Mouse (Mus musculus): ENCODE results near the gene B3galt2. TPM values are rescaled to one million over a fixed set of nuclear protein-coding genes. Genes with fewer than 3 reads are reported as not detected.
"Not testable (repeated sequence)": the region's sequence is repeated elsewhere in the genome, so short reads cannot be mapped to it uniquely, and the experiment has no call there.

Gene B3galt2
- polyA plus RNA-seq, 1 experiment: 0.04 TPM

DNA sequence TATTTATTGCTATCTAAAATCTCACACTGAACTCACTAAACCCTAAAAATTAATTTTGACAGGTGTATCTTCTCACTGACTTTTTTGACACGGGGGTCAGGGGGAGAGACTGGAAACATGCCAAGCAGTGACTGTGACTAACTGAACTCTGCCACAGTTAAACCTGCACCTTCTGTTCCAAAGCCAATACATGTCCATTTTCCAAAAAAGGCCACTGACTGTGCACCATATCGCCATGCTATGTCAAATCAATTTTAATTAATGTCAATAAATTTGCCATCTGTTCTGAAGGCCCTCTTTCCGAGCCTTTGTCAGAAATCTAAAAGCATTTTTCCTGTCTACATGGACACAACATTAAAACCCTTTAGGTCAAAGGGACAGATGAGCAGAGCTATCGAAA is 4.9 kb downstream of the B3galt2 start:
- Histone ChIP-seq H3K27me3 (ENCODE audit: control insufficient read depth, insufficient read depth, insufficient read length) (no peaks in the 10 kb centered on the region), H3K4me3 (ENCODE audit: insufficient read depth, poor library complexity, severe bottlenecking) (no peak overlapping the region), H3K79me2 (ENCODE audit: control insufficient read depth, insufficient read depth) (peaks cover 7% of the 10 kb centered on the region), H3ac (ENCODE audit: control insufficient read depth, insufficient read length, low read depth) (no peak overlapping the region), H3K79me3 (ENCODE audit: low read depth) (no peaks in the 10 kb centered on the region), H3K36me3 (ENCODE audit: control insufficient read depth, insufficient read depth) (peaks cover 12% of the 10 kb centered on the region)
- no peak for TF ChIP-seq CTCF (IDR thresholded peaks at IDR 0.05; ENCODE audit: control insufficient read depth, insufficient read depth, insufficient read length)
- TF ChIP-seq CEBPB (IDR thresholded peaks at IDR 0.05; ENCODE audit: low read depth): no peak
- TF ChIP-seq MYOG (IDR thresholded peaks at IDR 0.05; ENCODE audit: control insufficient read depth, extremely low read depth, insufficient read length): no peak
- TF ChIP-seq FOSL1 (IDR thresholded peaks at IDR 0.05; ENCODE audit: insufficient read depth, low read length, poor library complexity, severe bottlenecking): no peak
- TF ChIP-seq MYOD1 (IDR thresholded peaks at IDR 0.05; ENCODE audit: control insufficient read depth, insufficient read length, low read depth): no peak
- no peak for TF ChIP-seq MAX (IDR thresholded peaks at IDR 0.05)
- no peak for TF ChIP-seq USF1 (IDR thresholded peaks at IDR 0.05; ENCODE audit: low read depth)

GRCm38 (mm10) chr1:143646219-143646618 is 5.8 kb downstream of the B3galt2 start:
- H3K79me2 ChIP-seq (ENCODE audit: control insufficient read depth, insufficient read depth): no peaks in the 10 kb centered on the region
- no peaks in the 10 kb centered on the region for H3K27me3 ChIP-seq (ENCODE audit: control insufficient read depth, insufficient read depth, insufficient read length)
- H3K36me3 ChIP-seq (ENCODE audit: control insufficient read depth, insufficient read depth): peaks cover 20% of the 10 kb centered on the region
- H3ac ChIP-seq (ENCODE audit: control insufficient read depth, insufficient read length, low read depth): no peak overlapping the region
- no peaks in the 10 kb centered on the region for H3K79me3 ChIP-seq (ENCODE audit: low read depth)
- no peak for TF ChIP-seq MAX (IDR thresholded peaks at IDR 0.05)
- TF ChIP-seq FOSL1 (IDR thresholded peaks at IDR 0.05; ENCODE audit: insufficient read depth, low read length, poor library complexity, severe bottlenecking): no peak
- no peak for TF ChIP-seq MYOG (IDR thresholded peaks at IDR 0.05; ENCODE audit: control insufficient read depth, extremely low read depth, insufficient read length)
- TF ChIP-seq CEBPB (IDR thresholded peaks at IDR 0.05; ENCODE audit: low read depth): no peak
- no peak overlapping the region for H3K4me3 ChIP-seq (ENCODE audit: insufficient read depth, poor library complexity, severe bottlenecking)

- Histone ChIP-seq H3K27me3 (ENCODE audit: control insufficient read depth, insufficient read depth, insufficient read length) (no peaks in the 10 kb centered on the region), H3K4me3 (ENCODE audit: insufficient read depth, poor library complexity, severe bottlenecking) (no peak overlapping the region), H3K36me3 (ENCODE audit: control insufficient read depth, insufficient read depth) (peaks cover 27% of the 10 kb centered on the region), H3K79me3 (ENCODE audit: low read depth) (no peaks in the 10 kb centered on the region), H3ac (ENCODE audit: control insufficient read depth, insufficient read length, low read depth) (no peak overlapping the region), H3K79me2 (ENCODE audit: control insufficient read depth, insufficient read depth) (no peaks in the 10 kb centered on the region)
- no peak for TF ChIP-seq CEBPB (IDR thresholded peaks at IDR 0.05; ENCODE audit: low read depth)
- no peak for TF ChIP-seq MAX (IDR thresholded peaks at IDR 0.05)
- no peak for TF ChIP-seq MYOG (IDR thresholded peaks at IDR 0.05; ENCODE audit: control insufficient read depth, extremely low read depth, insufficient read length)
- TF ChIP-seq CTCF (IDR thresholded peaks at IDR 0.05; ENCODE audit: control insufficient read depth, insufficient read depth, insufficient read length): no peak
- no peak for TF ChIP-seq MYOD1 (IDR thresholded peaks at IDR 0.05; ENCODE audit: control insufficient read depth, insufficient read length, low read depth)
- TF ChIP-seq FOSL1 (IDR thresholded peaks at IDR 0.05; ENCODE audit: insufficient read depth, low read length, poor library complexity, severe bottlenecking): no peak
- no peak for TF ChIP-seq USF1 (IDR thresholded peaks at IDR 0.05; ENCODE audit: low read depth)
Observed at GRCm38 (mm10) chr1:143650317-143650716, 9.9 kb downstream of the B3galt2 start.

DNA sequence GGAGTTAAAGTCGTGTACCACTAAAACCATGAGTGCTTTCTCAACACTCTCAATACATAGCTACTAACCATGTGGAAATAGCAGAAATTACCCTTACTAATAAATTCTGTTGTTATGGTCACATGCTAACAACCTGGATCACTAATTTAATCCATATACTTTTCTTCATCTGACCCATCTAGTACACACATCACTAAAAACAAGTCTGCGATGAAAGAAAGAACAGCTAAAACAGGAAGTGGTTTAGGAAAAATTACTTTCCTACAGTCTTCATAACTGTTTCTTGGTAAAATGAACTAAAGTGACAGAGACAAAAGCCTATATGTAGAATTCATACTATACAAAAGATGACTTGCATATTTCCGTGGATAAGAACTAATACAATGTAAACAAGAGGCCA is 13.2 kb downstream of the B3galt2 start:
- no peaks in the 10 kb centered on the region for H3K79me2 ChIP-seq (ENCODE audit: control insufficient read depth, insufficient read depth)
- no peak for TF ChIP-seq USF1 (IDR thresholded peaks at IDR 0.05; ENCODE audit: low read depth)
- no peak for TF ChIP-seq FOSL1 (IDR thresholded peaks at IDR 0.05; ENCODE audit: insufficient read depth, low read length, poor library complexity, severe bottlenecking)
- no peak for TF ChIP-seq CEBPB (IDR thresholded peaks at IDR 0.05; ENCODE audit: low read depth)
- TF ChIP-seq MYOG (IDR thresholded peaks at IDR 0.05; ENCODE audit: control insufficient read depth, extremely low read depth, insufficient read length): no peak
- TF ChIP-seq MYOD1 (IDR thresholded peaks at IDR 0.05; ENCODE audit: control insufficient read depth, insufficient read length, low read depth): no peak
- no peak for TF ChIP-seq CTCF (IDR thresholded peaks at IDR 0.05; ENCODE audit: control insufficient read depth, insufficient read depth, insufficient read length)
- no peak for TF ChIP-seq MAX (IDR thresholded peaks at IDR 0.05)
- H3K36me3 ChIP-seq (ENCODE audit: control insufficient read depth, insufficient read depth): peaks cover 19% of the 10 kb centered on the region
- no peak overlapping the region for H3K4me3 ChIP-seq (ENCODE audit: insufficient read depth, poor library complexity, severe bottlenecking)
- no peak overlapping the region for H3ac ChIP-seq (ENCODE audit: control insufficient read depth, insufficient read length, low read depth)
- no peaks in the 10 kb centered on the region for H3K27me3 ChIP-seq (ENCODE audit: control insufficient read depth, insufficient read depth, insufficient read length)
- no peaks in the 10 kb centered on the region for H3K79me3 ChIP-seq (ENCODE audit: low read depth)

GRCm38 (mm10) chr1:143663197-143663596 is 22.7 kb downstream of the B3galt2 start:
- Histone ChIP-seq H3K79me2 (ENCODE audit: control insufficient read depth, insufficient read depth) (peaks cover 15% of the 10 kb centered on the region), H3K4me3 (ENCODE audit: insufficient read depth, poor library complexity, severe bottlenecking) (no peak overlapping the region), H3ac (ENCODE audit: control insufficient read depth, insufficient read length, low read depth) (no peak overlapping the region), H3K36me3 (ENCODE audit: control insufficient read depth, insufficient read depth) (peaks cover 31% of the 10 kb centered on the region), H3K27me3 (ENCODE audit: control insufficient read depth, insufficient read depth, insufficient read length) (no peaks in the 10 kb centered on the region), H3K79me3 (ENCODE audit: low read depth) (peaks cover 8% of the 10 kb centered on the region)
- TF ChIP-seq USF1 (IDR thresholded peaks at IDR 0.05; ENCODE audit: low read depth): no peak
- TF ChIP-seq MYOG (IDR thresholded peaks at IDR 0.05; ENCODE audit: control insufficient read depth, extremely low read depth, insufficient read length): no peak
- no peak for TF ChIP-seq MYOD1 (IDR thresholded peaks at IDR 0.05; ENCODE audit: control insufficient read depth, insufficient read length, low read depth)
- no peak for TF ChIP-seq MAX (IDR thresholded peaks at IDR 0.05)
- TF ChIP-seq CTCF (IDR thresholded peaks at IDR 0.05; ENCODE audit: control insufficient read depth, insufficient read depth, insufficient read length): no peak
- TF ChIP-seq CEBPB (IDR thresholded peaks at IDR 0.05; ENCODE audit: low read depth): no peak
- TF ChIP-seq FOSL1 (IDR thresholded peaks at IDR 0.05; ENCODE audit: insufficient read depth, low read length, poor library complexity, severe bottlenecking): no peak

DNA sequence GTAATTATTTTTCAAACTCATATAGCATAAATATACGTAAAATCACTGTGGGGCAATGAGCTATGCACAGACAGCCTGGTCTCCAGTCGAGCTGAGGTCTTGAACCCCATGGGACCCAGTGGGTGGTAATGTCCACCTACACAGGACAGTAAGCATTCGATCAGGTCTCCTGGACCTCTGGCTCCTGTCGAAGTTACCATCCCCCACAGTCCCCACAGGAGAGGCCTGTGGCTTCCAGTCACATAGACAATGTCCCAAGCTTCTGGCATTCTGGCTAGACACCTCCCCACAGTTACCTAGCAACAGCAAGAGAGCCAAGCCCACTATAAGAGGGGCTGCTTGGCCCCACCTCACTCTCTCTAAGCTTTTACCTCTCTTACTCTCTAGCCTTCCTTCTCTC is 24.3 kb downstream of the B3galt2 start:
- not testable (repeated sequence) for H3K4me3 ChIP-seq (ENCODE audit: insufficient read depth, poor library complexity, severe bottlenecking); H3K27me3 ChIP-seq (ENCODE audit: control insufficient read depth, insufficient read depth, insufficient read length); H3ac ChIP-seq (ENCODE audit: control insufficient read depth, insufficient read length, low read depth)
- Histone ChIP-seq H3K79me2 (ENCODE audit: control insufficient read depth, insufficient read depth) (peaks cover 15% of the 10 kb centered on the region), H3K36me3 (ENCODE audit: control insufficient read depth, insufficient read depth) (peaks cover 47% of the 10 kb centered on the region), H3K79me3 (ENCODE audit: low read depth) (peaks cover 12% of the 10 kb centered on the region)
